Mouse (Mus musculus) heart, adult 11 months (tissue): Measurements from ENCODE around the gene Nadk2.

Experiments used
- DNase-seq: peaks from one replicate; pipeline ENCODE4 v3.0.0; 2022

Gene Nadk2

GRCm38 (mm10) chr15:9132693-9133443 lies 61.8 kb downstream of the Nadk2 start:
- DNase-seq, result peak; percentile 92

- peak; percentile 96 for DNase-seq
These were observed 63.9 kb downstream of the Nadk2 start for GRCm38 (mm10) chr15:9134891-9135507.

DNA sequence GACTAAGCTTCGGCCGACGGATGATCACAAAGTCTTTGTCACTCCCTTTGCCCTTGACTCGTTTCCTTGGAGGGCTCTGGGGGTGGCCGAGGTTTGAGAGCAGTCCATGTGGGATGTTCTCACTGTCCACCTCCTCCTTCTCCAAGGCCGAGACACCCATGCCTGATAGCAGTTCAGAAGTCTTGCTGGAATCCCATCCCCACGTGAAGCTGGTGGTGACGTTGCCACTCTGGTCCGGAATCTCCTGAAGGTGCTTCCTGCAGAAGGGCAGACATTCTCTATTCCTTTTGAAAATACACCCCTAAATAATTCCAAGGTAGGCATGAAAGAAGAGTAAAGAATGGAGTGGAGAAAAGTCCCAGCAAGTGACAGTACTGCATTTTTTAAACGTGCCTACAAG lies 68.4 kb downstream of the Nadk2 start:
- DNase-seq, result peak; percentile 89

- peak; percentile 100 for DNase-seq
These were observed 69.2 kb downstream of the Nadk2 start, which contains the start of gene Lmbrd2 for GRCm38 (mm10) chr15:9140252-9140680. Gene Lmbrd2 (plus strand): TSS chr15:9140550.

DNA sequence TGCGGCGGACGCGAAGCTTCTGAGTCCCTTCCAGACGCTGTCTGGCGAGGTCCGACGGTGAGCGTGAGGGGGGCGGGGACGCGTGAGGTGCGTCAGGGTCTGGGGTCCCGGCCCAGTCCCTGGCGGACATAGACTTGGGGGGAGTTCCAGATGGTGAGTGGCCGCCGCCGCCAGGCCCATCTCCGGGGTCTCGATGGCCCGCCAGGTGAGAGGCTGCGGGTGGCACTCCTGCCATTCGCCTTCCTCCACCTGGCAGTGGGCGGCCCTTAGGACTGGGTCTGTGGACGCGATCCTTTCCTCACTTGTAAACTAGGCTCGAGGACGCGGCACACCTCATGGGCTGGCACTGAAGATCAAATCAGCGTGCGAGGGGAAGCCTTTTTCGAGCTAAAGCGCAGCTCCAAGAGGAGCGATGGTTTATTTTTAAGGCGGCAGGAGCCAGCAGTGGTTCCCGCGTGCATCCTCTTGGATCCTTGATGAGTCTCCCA lies 69.7 kb downstream of the Nadk2 start:
- no peak for DNase-seq

- no peak for DNase-seq
These were observed 84.3 kb downstream of the Nadk2 start, which contains the start of gene Skp2 for GRCm38 (mm10) chr15:9155325-9155724. Gene Skp2 (minus strand): TSS chr15:9155425.
